Mouse (Mus musculus) liver, postnatal 0 days (tissue): Measurements from ENCODE around the gene Col4a2. TPM values are rescaled to one million over a fixed set of nuclear protein-coding genes. Genes with fewer than 3 reads are reported as not detected.
A peak's percentile ranks its signal among the peaks of the same experiment; 100 is the strongest.
"Not testable (repeated sequence)": the region's sequence is repeated elsewhere in the genome, so short reads cannot be mapped to it uniquely, and the experiment has no call there.

Experiments used
- ATAC-seq: fragments of 200-750 bp; cut with Nextera tagmentation; 2 replicates; pipeline ENCODE4 v1.8.0; 2017; ENCODE audit warnings: mild to moderate bottlenecking, moderate library complexity
- DNase-seq: peaks from one replicate; pipeline ENCODE4 v3.0.0-alpha.2; 2016
- H3K27ac ChIP-seq: fragments of 300-500 bp; sonication (generic); 2 replicates; pipeline ENCODE4 v1.5.1; 2014; ENCODE audit warnings: antibody characterized with exemption, moderate library complexity, mild to moderate bottlenecking, low read depth
- H3K27me3 ChIP-seq: fragments of 300-500 bp; sonication (generic); 2 replicates; pipeline ENCODE4 v1.6.1; 2014; ENCODE audit warnings: low read length, control low read depth, mixed read lengths; ENCODE audit not compliant: insufficient read depth
- H3K36me3 ChIP-seq: fragments of 300-500 bp; sonication (generic); replicated peaks from 2 replicates; pipeline ENCODE4 v1.6.1; 2014; ENCODE audit warnings: mild to moderate bottlenecking, control low read depth, low read length, moderate library complexity, mixed read lengths; ENCODE audit not compliant: insufficient read depth
- H3K4me1 ChIP-seq: fragments of 300-500 bp; sonication (generic); 2 replicates; pipeline ENCODE4 v1.6.1; 2014; ENCODE audit warnings: antibody characterized with exemption, mild to moderate bottlenecking, control low read depth; ENCODE audit not compliant: insufficient read depth
- H3K4me2 ChIP-seq: fragments of 300-500 bp; sonication (generic); 2 replicates; pipeline ENCODE4 v1.6.1; 2014; ENCODE audit warnings: low read depth, mild to moderate bottlenecking, low read length, moderate library complexity, mixed read lengths
- H3K4me3 ChIP-seq: fragments of 300-500 bp; sonication (generic); 2 replicates; pipeline ENCODE4 v1.5.1; 2014; ENCODE audit warnings: low read depth, low read length
- H3K9ac ChIP-seq: fragments of 300-500 bp; sonication (generic); replicated peaks from 2 replicates; pipeline ENCODE4 v1.6.1; 2014; ENCODE audit warnings: mild to moderate bottlenecking, moderate library complexity
- H3K9me3 ChIP-seq: fragments of 300-500 bp; sonication (generic); 2 replicates; pipeline ENCODE4 v1.6.1; 2016; ENCODE audit warnings: mild to moderate bottlenecking, control low read depth, low read length, mixed read lengths
- CTCF ChIP-seq: sonication (generic); IDR thresholded peaks from 2 replicates; pipeline ENCODE4 v1.5.1; 2016; ENCODE audit warnings: antibody characterized with exemption, low read depth
- EP300 ChIP-seq: IDR thresholded peaks from 2 replicates; pipeline ENCODE4 v1.6.1; 2016; ENCODE audit warnings: antibody characterized with exemption, low read depth, mild to moderate bottlenecking
- WGBS: fragments of 180-500 bp; shearing (Covaris S2); extraction: QIAGEN DNeasy Blood & Tissue Kit; methylation state at CpG from one replicate; pipeline ENCODE4 v1.1.7; 2014; ENCODE audit not compliant: insufficient replicate concordance; 5-methylcytosine and 5-hydroxymethylcytosine counted together
- polyA plus RNA-seq: library from polyadenylated mRNA; unstranded; fragments of >200 nt; fragmentation: Nextera tagmentation; extraction: Ambion mirVana; gene quantifications from 2 replicates; pipeline ENCODE4 v1.2.1, GENCODE M21; 2015

The Col4a2 gene
- polyA plus RNA-seq, 1 experiment from 2014 or later: 9.7 TPM

DNA sequence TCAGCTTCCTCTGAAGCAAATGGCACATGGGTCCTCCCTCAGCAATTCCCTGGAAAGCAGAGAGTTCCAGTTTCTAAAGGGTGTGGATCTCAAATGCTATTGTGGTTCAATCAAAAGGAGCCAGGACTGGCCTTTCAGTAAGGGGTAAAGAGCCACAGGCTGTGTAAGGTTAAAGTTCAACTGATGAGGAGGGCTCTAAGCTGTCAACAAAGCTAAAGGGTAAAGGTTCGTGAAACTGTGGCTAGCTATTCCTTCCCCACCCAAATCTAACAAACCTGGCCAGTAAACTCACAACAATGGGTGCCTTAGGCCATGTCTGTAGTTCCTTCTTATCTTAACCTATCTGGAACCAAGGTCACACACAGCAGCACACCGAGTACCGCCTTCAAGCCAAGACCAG lies 169.3 kb downstream of the Col4a2 start:
- H3K4me2 ChIP-seq: no peak overlapping the region
- peaks cover 19% of the 10 kb centered on the region for H3K27me3 ChIP-seq
- no peak overlapping the region for H3K4me3 ChIP-seq
- no peak for ATAC-seq
- no peak overlapping the region for H3K27ac ChIP-seq
- no peak overlapping the region; the same call in 1 of the 2 replicates for H3K9ac ChIP-seq
- no peaks in the 10 kb centered on the region for H3K36me3 ChIP-seq
- no peak for DNase-seq
- no peak for TF ChIP-seq CTCF
- no peak for TF ChIP-seq EP300
- H3K9me3 ChIP-seq: no peaks in the 10 kb centered on the region
- WGBS: 47% methylated on average over 3 of the region's 3 CpGs
- H3K4me1 ChIP-seq: no peaks in the 10 kb centered on the region

DNA sequence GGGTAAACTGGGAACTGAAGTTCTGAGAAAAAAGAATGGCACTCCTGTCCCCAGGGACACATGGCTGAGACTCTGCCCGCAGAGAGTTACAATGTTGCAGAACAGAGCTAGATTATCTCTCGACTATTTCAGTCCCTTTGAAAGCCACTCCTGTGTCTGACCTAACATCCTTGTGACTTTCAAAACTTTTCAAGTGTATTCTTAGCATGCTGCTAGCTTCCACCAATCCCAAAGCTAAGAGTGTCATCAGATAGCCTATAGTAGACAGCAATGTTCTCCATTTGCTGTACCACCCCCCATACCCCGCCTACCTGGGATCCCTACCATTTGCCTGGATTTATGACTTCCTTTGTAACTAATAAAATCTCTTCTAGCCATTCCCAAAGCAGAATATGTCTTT lies 169.9 kb downstream of the Col4a2 start:
- Histone ChIP-seq H3K9me3 (no peaks in the 10 kb centered on the region), H3K36me3 (no peaks in the 10 kb centered on the region), H3K4me3 (no peak overlapping the region), H3K4me2 (no peak overlapping the region), H3K9ac (no peak overlapping the region), H3K4me1 (no peaks in the 10 kb centered on the region), H3K27ac (no peak overlapping the region), H3K27me3 (peaks cover 19% of the 10 kb centered on the region)
- DNase-seq (no peak), ATAC-seq (no peak)
- TF ChIP-seq CTCF (no peak), EP300 (no peak)
- WGBS: 55% methylated on average over 3 of the region's 3 CpGs

GRCm38 (mm10) chr8:11486142-11486541 lies 173.5 kb downstream of the Col4a2 start:
- DNase-seq (peak; percentile 85), ATAC-seq (peak; percentile 40; the same call in 1 of the 2 replicates)
- no peaks in the 10 kb centered on the region for H3K27me3 ChIP-seq
- no peak for TF ChIP-seq EP300
- TF ChIP-seq CTCF: peak; percentile 93
- H3K4me3 ChIP-seq: no peak overlapping the region
- no peaks in the 10 kb centered on the region for H3K36me3 ChIP-seq
- H3K9me3 ChIP-seq: no peaks in the 10 kb centered on the region
- no peak overlapping the region for H3K4me2 ChIP-seq
- 16% methylated on average over 7 of the region's 7 CpGs for WGBS
- H3K9ac ChIP-seq: no peak overlapping the region
- no peaks in the 10 kb centered on the region for H3K4me1 ChIP-seq
- H3K27ac ChIP-seq: no peak overlapping the region

DNA sequence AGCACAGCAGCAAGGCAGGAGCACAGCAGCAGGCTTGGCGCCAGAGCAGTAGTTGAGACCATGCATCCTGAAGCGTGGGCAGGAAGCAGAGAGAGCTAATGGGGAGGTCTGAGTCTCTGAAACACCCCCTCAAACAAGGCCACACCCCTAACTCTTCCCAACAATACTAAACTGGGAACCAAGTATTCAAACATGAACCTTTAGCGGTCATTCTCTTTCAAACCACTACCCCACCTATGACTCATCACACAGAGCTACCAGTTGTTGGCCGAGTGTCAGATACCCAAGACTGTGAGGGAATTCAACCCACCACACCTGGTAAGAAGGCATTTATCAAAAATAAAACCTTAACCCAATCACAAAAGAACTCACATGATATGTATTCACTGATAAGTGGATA lies 174.6 kb downstream of the Col4a2 start:
- Histone ChIP-seq H3K9ac (no peak overlapping the region), H3K4me3 (no peak overlapping the region), H3K27me3 (no peaks in the 10 kb centered on the region), H3K4me1 (no peaks in the 10 kb centered on the region), H3K27ac (no peak overlapping the region), H3K36me3 (no peaks in the 10 kb centered on the region), H3K4me2 (no peak overlapping the region), H3K9me3 (no peaks in the 10 kb centered on the region)
- ATAC-seq: no peak
- 55% methylated on average over 4 of the region's 4 CpGs for WGBS
- no peak for TF ChIP-seq CTCF
- no peak for TF ChIP-seq EP300
- DNase-seq: no peak

DNA sequence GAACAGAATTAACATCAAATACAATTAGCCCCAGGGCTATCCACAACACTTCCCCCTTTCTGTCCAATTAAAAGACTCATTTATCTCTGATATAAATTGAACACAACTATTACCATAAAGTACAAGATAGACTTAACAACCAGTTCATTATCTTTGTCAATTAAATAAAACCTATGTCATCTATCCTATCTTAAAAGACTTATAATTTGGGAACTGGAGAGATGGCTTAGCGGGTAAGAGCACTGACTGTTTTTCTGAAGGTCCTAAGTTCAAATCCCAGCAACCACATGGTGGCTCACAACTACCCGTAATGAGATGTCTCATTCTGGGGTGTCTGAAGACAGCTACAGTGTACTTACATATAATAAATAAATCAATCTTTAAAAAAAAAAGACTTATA lies 179.7 kb downstream of the Col4a2 start:
- not testable (repeated sequence) for H3K36me3 ChIP-seq, H3K4me3 ChIP-seq, H3K4me1 ChIP-seq, H3K4me2 ChIP-seq, H3K27ac ChIP-seq, ATAC-seq, DNase-seq, H3K9me3 ChIP-seq, H3K27me3 ChIP-seq, H3K9ac ChIP-seq
- WGBS: 82% methylated on average over 2 of the region's 2 CpGs

- DNase-seq (peak; percentile 94), ATAC-seq (peak; percentile 100)
- Histone ChIP-seq H3K27me3 (no peaks in the 10 kb centered on the region), H3K9me3 (no peaks in the 10 kb centered on the region), H3K4me3 (peak within 1 kb of the TSS; percentile 88), H3K4me2 (peak within 1 kb of the TSS; percentile 76), H3K4me1 (peaks cover 18% of the 10 kb centered on the region), H3K36me3 (no peaks in the 10 kb centered on the region; the same call in 1 of the 2 replicates), H3K9ac (peak within 1 kb of the TSS; percentile 91), H3K27ac (peak within 1 kb of the TSS; percentile 91)
- TF ChIP-seq CTCF (0 out of 2 replicates have a peak, but pooled peaks have one; percentile 5), EP300 (peak; percentile 36; the same call in 1 of the 2 replicates)
- WGBS: 3% methylated on average over 73 of the region's 73 CpGs
Observed at GRCm38 (mm10) chr8:11497017-11497990, 184.7 kb downstream of the Col4a2 start, which contains the start of gene Naxd. TSS of gene Naxd (plus strand) at chr8:11497506.
